Mouse (Mus musculus) olfactory bulb, adult 2 months (tissue): ENCODE measurements at regions not wholly inside any gene's neighbourhood (a gene's known extent, or its start where the extent isn't known, plus 50 kb on each side); places are given as distances from the start of the nearest gene placed in this dataset.

Experiments used
- H3K27ac ChIP-seq: fragments of 200-500 bp; 2 replicates; pipeline ENCODE4 v1.5.1; 2012; ENCODE audit warnings: low read depth, low read length; ENCODE audit not compliant: insufficient read depth
- H3K4me1 ChIP-seq: fragments of 200-500 bp; 2 replicates; pipeline ENCODE4 v1.6.1; 2012; ENCODE audit warnings: low read length; ENCODE audit not compliant: control insufficient read depth, insufficient read depth
- H3K4me3 ChIP-seq: fragments of 200-500 bp; 2 replicates; pipeline ENCODE4 v1.5.1; 2012; ENCODE audit warnings: mild to moderate bottlenecking, low read depth, low read length, moderate library complexity; ENCODE audit not compliant: insufficient read depth
- CTCF ChIP-seq: fragments of 200-500 bp; IDR thresholded peaks from 2 replicates; pipeline ENCODE4 v1.5.1; 2012; ENCODE audit warnings: low read depth, mild to moderate bottlenecking, low read length, moderate library complexity; ENCODE audit not compliant: insufficient read depth
- POLR2A ChIP-seq: fragments of 200-500 bp; IDR thresholded peaks from 2 replicates; pipeline ENCODE4 v1.6.1; 2012; ENCODE audit warnings: mild to moderate bottlenecking, low read depth, low read length, moderate library complexity; ENCODE audit not compliant: insufficient read depth
- WGBS: fragments of 180-500 bp; shearing (Covaris S2); methylation state at CpG from one replicate; pipeline ENCODE4 v1.1.7; 2018; 5-methylcytosine and 5-hydroxymethylcytosine counted together

DNA sequence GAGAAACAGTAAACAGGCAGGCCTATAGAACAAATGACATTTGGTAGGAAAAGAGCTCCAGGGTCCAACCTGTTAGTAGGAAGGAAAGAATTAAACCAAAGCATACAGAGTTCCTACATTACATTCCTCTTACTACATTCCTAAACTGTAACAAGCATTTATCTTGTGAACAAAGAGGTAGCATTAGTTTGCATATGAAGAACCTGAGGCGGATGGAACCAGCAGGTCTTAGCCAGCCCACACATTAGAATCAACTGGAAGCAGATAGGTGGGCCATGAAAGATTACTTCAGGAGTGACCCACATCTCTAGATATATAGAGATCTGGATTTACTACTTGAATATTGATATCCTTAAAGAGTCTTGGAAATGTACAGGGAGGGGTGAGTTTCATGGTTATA lies 238.8 kb downstream of the Klf5 start:
- Histone ChIP-seq H3K4me1 (no peaks in the 10 kb centered on the region), H3K4me3 (no peak overlapping the region), H3K27ac (no peak overlapping the region)
- 96% methylated on average over 1 of the region's 1 CpGs for WGBS
- TF ChIP-seq POLR2A (no peak), CTCF (no peak)

DNA sequence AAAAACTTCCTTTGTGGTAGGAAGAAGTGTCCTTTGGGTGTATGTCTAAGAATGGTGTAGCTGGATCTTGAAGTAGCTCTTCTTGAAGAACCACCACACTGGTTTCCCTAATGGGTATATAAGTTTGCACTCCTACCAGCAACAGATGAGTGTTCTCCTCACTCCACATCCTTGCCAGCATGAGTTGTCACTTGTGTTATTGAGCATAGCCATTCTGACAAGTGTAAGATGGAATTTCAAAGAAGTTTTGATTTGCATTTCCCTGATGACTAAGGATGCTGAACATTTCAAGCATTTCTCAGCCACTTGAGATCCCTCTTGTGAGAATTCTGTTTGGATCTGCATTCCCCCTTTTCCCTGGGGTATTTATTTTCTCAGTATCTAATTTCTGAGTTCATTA lies 243.2 kb downstream of the Klf5 start:
- no peak overlapping the region for H3K27ac ChIP-seq
- no peaks in the 10 kb centered on the region for H3K4me1 ChIP-seq
- H3K4me3 ChIP-seq, result no peak overlapping the region
- TF ChIP-seq CTCF, result no peak
- TF ChIP-seq POLR2A, result no peak

DNA sequence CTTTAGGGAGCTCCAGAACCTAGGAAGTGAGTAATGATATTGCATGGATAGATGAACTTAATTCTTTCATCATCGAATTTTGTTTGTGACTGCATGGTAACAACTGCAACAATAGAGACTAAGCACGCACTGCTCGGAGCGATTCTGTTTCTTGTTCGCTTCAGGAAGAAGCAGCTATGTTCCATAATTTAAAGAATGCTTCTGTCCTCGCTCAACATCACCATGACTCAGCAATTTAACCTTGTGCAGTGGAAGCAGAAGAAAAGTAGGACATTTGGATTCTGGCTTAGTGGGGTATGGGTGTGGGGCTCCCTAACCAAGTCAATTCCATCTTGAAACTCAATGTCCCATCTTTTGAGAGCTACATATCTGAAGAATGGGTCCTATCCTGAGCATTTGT lies 249.4 kb downstream of the Klf5 start:
- 93% methylated on average over 6 of the region's 6 CpGs for WGBS
- no peak for TF ChIP-seq POLR2A
- TF ChIP-seq CTCF, result no peak
- H3K27ac ChIP-seq, result no peak overlapping the region
- H3K4me3 ChIP-seq, result no peak overlapping the region
- no peaks in the 10 kb centered on the region for H3K4me1 ChIP-seq

DNA sequence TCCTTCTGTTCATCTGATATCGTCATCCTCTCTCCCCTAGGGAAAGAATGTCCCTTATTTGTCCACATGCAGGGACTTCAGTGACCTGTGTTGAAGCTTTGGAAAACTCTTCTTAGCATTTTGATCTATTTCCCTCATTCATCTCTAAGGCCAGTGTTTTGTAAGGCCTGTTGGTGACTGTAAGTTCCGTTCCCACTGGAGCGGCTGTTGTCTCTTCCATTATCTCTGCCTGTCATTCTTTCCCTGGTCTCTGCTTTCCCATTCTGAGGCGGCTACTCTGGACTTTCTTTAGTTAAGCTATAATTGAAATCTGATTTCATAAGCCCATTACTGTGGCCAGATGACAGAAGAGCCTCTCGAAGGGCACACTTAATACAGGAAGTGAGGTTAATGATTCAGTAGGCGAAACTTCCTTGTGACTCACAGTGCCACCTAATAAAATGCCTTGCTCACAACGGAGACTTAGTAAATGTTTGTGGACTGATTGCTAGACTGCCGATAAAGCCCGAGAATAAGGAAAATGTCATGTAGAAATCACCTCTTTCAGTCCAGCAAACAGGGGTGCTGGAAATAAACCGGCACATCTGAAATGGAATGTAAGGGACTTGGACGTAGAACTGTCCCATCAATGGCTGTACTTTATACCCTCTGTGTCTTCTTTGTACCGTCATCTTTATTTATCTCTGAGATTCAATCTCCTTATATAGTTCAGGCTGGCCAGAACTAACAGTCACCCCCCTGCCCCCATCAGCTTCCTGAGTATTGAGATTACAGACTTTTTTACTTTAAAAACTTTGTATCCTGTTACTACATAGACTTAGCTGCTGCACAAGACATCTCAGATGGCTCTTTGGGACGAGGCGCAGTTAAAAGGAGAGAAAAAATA lies 250.1 kb downstream of the Klf5 start:
- TF ChIP-seq POLR2A, result no peak
- no peak for TF ChIP-seq CTCF
- Histone ChIP-seq H3K4me3 (no peak overlapping the region), H3K4me1 (no peaks in the 10 kb centered on the region), H3K27ac (no peak overlapping the region)
- WGBS, result 90% methylated on average over 14 of the region's 14 CpGs

DNA sequence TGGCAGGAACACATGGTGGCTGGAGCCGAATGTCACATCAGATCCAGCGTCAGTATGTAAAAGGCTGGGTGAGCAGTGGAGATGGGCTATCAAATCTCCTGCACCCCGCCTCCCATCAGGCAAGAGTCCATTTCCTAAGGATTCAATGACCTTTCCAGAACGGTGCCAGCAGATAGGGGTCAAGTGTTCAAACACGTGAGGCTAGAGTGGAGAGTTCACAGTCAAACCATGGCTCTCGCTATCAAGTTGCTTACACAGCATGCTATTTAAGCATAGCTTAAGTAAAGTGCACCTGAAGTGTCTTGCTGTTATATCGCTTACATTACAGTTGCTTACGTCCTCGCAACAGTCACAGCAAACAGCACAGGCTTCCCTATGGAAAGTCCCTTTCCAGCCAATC lies 265.5 kb downstream of the Klf5 start:
- no peak for TF ChIP-seq CTCF
- TF ChIP-seq POLR2A, result no peak
- WGBS, result 91% methylated on average over 9 of the region's 9 CpGs
- H3K27ac ChIP-seq, result no peak overlapping the region

DNA sequence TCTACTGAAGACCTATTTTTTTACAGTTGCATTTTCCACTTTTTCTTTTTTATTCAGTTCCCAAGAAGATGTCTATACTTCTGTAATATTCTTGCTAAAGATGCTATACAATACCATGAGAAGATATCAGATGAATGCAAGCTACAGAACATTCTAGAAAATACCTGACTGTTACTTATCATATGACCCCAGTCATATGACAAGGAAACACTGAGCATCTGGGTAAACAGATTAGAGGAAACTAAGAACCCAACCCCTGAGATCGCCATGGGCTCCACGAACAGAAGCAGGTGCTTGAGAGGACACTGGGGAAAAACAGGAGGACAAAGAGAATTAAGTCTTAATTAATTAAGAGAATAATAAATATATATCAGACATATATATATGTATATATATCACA lies 275.7 kb downstream of the Klf5 start:
- Histone ChIP-seq H3K4me1 (no peaks in the 10 kb centered on the region), H3K27ac (no peak overlapping the region), H3K4me3 (no peak overlapping the region)
- WGBS, result 93% methylated on average over 2 of the region's 2 CpGs
- TF ChIP-seq POLR2A (no peak), CTCF (no peak)

More for the DNA sequence above, 265.5 kb downstream of the Klf5 start:
- Histone ChIP-seq H3K4me1 (no peaks in the 10 kb centered on the region), H3K4me3 (no peak overlapping the region)

DNA sequence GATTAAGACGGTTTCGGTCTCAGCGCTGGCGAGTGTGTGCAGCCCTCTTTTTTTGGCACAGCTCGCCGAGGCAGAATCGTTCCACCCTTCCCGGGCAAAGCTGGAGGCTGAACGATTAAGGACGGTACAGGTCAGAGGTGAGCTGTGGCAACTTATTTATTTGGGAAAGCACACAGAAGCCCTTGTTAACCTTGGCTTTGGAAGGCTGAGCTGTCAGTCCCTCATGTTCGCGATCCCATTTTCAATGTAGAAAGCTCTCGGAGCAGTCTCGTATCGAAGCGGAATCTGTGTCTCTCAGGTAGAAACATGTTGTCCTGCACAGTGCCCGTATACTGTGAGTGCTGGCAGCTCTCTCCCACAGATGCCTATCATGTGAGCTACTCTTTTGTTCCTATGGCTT lies 280.2 kb downstream of the Klf5 start:
- Histone ChIP-seq H3K4me3 (peak overlapping the region; percentile 23; the same call in 1 of the 2 replicates), H3K4me1 (no peaks in the 10 kb centered on the region), H3K27ac (no peak overlapping the region)
- WGBS, result 54% methylated on average over 17 of the region's 17 CpGs
- TF ChIP-seq CTCF (no peak), POLR2A (no peak)

DNA sequence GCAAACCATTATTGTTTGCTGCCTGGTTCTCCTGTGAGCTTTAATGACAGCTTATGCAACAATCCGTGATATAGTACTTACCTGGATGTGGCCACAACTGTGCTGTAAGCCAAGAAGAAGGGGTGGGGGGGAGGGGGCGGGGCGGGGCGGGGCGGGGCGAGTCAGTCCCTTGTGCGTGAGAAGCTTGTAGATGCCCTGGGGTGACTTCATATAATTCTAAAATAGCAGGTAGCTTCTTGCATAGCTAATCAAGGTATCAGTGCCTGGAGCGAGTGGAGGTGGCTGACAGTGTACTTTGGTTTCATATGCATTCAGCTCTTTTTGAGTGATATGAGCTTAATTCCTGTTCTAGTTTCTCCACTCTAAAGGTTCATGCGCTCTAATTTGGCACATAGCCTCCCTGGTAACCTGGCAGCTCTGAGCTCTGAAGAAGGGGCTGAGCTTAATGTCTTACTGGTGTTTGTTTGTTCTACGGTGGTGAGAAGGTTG lies 280.8 kb downstream of the Klf5 start:
- H3K4me1 ChIP-seq, result no peaks in the 10 kb centered on the region
- 25% methylated on average over 10 of the region's 10 CpGs for WGBS
- H3K4me3 ChIP-seq, result no peak overlapping the region
- no peak overlapping the region for H3K27ac ChIP-seq
- no peak for TF ChIP-seq CTCF
- TF ChIP-seq POLR2A, result no peak

DNA sequence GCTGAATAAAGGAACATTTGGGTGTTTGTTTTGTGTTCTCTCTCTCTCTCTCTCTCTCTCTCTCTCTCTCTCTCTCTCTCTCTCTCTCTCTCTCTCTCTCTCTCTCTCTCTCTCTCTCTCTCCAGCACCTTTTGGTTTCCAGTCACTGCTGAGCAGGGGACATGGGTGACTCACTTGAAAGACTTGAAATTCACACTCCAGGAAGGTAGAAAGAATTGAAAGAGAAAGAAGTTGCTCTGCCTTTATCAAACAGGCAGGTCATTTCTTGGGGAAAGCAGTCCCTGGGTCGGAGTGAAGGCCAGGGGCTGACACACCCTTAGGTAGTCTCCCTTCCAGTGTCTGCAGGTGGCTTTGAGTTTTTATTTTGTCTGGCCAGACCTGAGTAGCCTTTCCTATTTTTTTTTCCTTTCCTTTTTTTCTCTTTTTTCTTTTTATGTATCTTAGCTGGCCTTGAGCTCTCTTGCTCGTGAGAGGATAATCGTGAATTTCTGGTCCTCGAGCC lies 281.3 kb downstream of the Klf5 start:
- H3K4me3 ChIP-seq, result no peak overlapping the region
- TF ChIP-seq POLR2A (no peak), CTCF (no peak)
- no peaks in the 10 kb centered on the region for H3K4me1 ChIP-seq
- no peak overlapping the region for H3K27ac ChIP-seq
- WGBS, result 75% methylated on average over 4 of the region's 4 CpGs

DNA sequence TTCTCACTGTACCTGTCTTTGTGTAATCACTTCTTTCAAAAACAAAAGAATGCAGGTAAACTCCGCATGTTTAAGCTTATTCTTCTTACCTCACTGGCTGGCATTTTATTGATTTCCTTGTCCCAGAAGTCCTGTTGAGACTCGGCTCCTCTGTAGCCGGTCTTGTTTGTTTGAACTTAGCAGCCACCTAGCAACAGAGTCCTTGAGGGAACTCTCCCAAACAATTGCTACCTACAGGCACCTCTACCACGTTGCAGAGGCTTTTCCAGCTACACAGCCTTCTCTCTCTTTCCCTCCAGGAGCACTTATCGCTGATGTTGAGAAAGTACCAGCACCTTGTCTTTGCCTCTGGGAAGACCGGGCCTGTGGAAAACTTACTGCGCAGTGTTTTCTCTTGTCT lies 285.7 kb downstream of the Klf5 start:
- Histone ChIP-seq H3K27ac (no peak overlapping the region), H3K4me3 (no peak overlapping the region), H3K4me1 (no peaks in the 10 kb centered on the region)
- WGBS, result 75% methylated on average over 7 of the region's 7 CpGs
- TF ChIP-seq CTCF, result no peak
- TF ChIP-seq POLR2A, result no peak
